Mouse (Mus musculus): ENCODE measurements around the gene Mup11.
"Not testable (repeated sequence)": the region's sequence is repeated elsewhere in the genome, so short reads cannot be mapped to it uniquely, and the experiment has no call there.

Gene Mup11

GRCm38 (mm10) chr4:60662311-60662710 lies at the start of gene Mup11:
Gene Mup11 (minus strand): TSS chr4:60662411.
- in situ Hi-C loops (cut with MboI, MseI), result not testable (repeated sequence)

All from T-helper 1 cell (primary cell).